Comparison of ENCODE assay signal across 16 mouse cellular contexts in genomic region chr9:107947241-107948194, GRCm38 (mm10). TPM values are rescaled to one million over a fixed set of nuclear protein-coding genes. Genes with fewer than 3 reads are reported as not detected.
DNase-seq lines count a peak whose midpoint lies in the region; TF ChIP-seq lines count a peak whose summit lies in the region.
"Had no signal": no experiment of that assay in that cellular context is flagged by ENCODE, and none has a peak within 500 bp of the region (broad histone marks: within the 10 kb centered on the region; RNA-seq: fewer than 3 reads in every experiment).

No protein-coding gene starts in this region.

- TF ChIP-seq CTCF in gastrocnemius, adult 2 months (IDR thresholded peaks at IDR 0.05): no peak

- peak; percentile 78 for DNase-seq in gastrocnemius, adult 2 months
- no peak for DNase-seq in gastrocnemius, postnatal 36 days
- peak; percentile 47 for DNase-seq in right cerebral cortex, adult 18-20 months
- DNase-seq in right cerebral cortex, adult 2 months (ENCODE audit: low spot score in 2 of 2): no peak
- peak; percentile 46 to 61 for DNase-seq in cerebellum, postnatal 25 days
- peak; percentile 43 for DNase-seq in skeletal muscle tissue, adult 2 months (ENCODE audit: low read depth, low spot score)
- DNase-seq in adrenal gland, postnatal 25 days: no peak
- no peak for DNase-seq in urinary bladder, postnatal 36 days (ENCODE audit: low spot score in 2 of 2)
- DNase-seq: B cell, adult 2 months; kidney, postnatal 10 days had no signal

- intact Hi-C loops in gastrocnemius, adult 2 months (cut with DNase I): loop anchor here (5.0 kb wide), 1 partner anchor 45 kb away; no protein-coding TSS in a partner anchor
- intact Hi-C loops in gastrocnemius, postnatal 36 days (cut with DNase I): no loop called here

- peak overlapping the region; percentile 67 for H3K4me3 ChIP-seq in gastrocnemius, adult 2 months
- H3K4me3 ChIP-seq: embryonic facial prominence, embryonic 12.5 days; forebrain, embryonic 15.5 days; midbrain, embryonic 13.5 days; neural tube, embryonic 12.5 days had no signal

- peak overlapping the region; percentile 70 for H3K27ac ChIP-seq in gastrocnemius, adult 2 months
- H3K27ac ChIP-seq: embryonic facial prominence, embryonic 12.5 days; forebrain, embryonic 15.5 days; midbrain, embryonic 13.5 days; neural tube, embryonic 12.5 days had no signal

RNA-seq across cellular contexts. Expression of gene Traip, which starts 2.4 kb away (rescaled TPM):
- under 1 TPM; 0.25 to 0.43 TPM for total RNA-seq in gastrocnemius, adult 2 months (2021)
- under 1 TPM; 0.35 to 0.56 TPM for total RNA-seq in gastrocnemius, postnatal 36 days (2021)
- 5.1 and 5.3 TPM in 2 replicates for total RNA-seq in adrenal gland, postnatal 25 days (2021)

RNA-seq across cellular contexts. Expression of gene Camkv, which starts 12.0 kb away (rescaled TPM):
- under 1 TPM in 1 of 2 experiments, not detected in 1; 0.22 TPM for total RNA-seq in gastrocnemius, adult 2 months (2021)
- total RNA-seq in gastrocnemius, postnatal 36 days (2021): under 1 TPM in 1 of 2 experiments, not detected in 1; 0.28 TPM
- total RNA-seq in adrenal gland, postnatal 25 days (2021): 2.4 and 3.1 TPM in 2 replicates

RNA-seq across cellular contexts. Expression of gene Actl11, which starts 19.2 kb away (rescaled TPM):
- not detected for total RNA-seq in gastrocnemius, adult 2 months (2021)
- not detected for total RNA-seq in gastrocnemius, postnatal 36 days (2021)
- total RNA-seq in adrenal gland, postnatal 25 days (2021): not detected in 2 replicates
- total RNA-seq: left cerebral cortex, adult 18-20 months; MEL had no signal

RNA-seq across cellular contexts. Expression of gene Uba7, which starts 27.8 kb away (rescaled TPM):
- 1 to 10 TPM; 2.3 to 3.1 TPM for total RNA-seq in gastrocnemius, adult 2 months (2021)
- total RNA-seq in gastrocnemius, postnatal 36 days (2021): 1 to 10 TPM; 2.7 to 3.3 TPM
- 19.0 and 22.2 TPM in 2 replicates for total RNA-seq in adrenal gland, postnatal 25 days (2021)

RNA-seq across cellular contexts. Expression of gene Gm20661, which starts 35.3 kb away (rescaled TPM):
- total RNA-seq in gastrocnemius, adult 2 months (2021): not detected
- total RNA-seq in gastrocnemius, postnatal 36 days (2021): not detected
- total RNA-seq in adrenal gland, postnatal 25 days (2021): 0.46 TPM in 1 of 2 replicates, not detected in the other

Comparison
In these comparisons a context has a peak if more than half of its experiments do, and no peak if none do; other contexts are left out.
1. DNase-seq: peak in gastrocnemius, adult 2 months (single experiment), right cerebral cortex, adult 18-20 months (single experiment), cerebellum, postnatal 25 days (2 of 2) and skeletal muscle tissue, adult 2 months (single experiment); none in gastrocnemius, postnatal 36 days (0 of 2), right cerebral cortex, adult 2 months (0 of 2), adrenal gland, postnatal 25 days (single experiment) and urinary bladder, postnatal 36 days (0 of 2).